Mouse (Mus musculus) forebrain, embryonic 10.5 days (tissue): ENCODE results near the gene Bcat2. TPM values are rescaled to one million over a fixed set of nuclear protein-coding genes. Genes with fewer than 3 reads are reported as not detected.
A peak's percentile ranks its signal among the peaks of the same experiment; 100 is the strongest.

Source experiments
- DNase-seq: peaks from one replicate; pipeline ENCODE4 v3.0.0-alpha.2; 2017; ENCODE audit warnings: low spot score; ENCODE audit errors: extremely low spot score
- H3K27ac ChIP-seq: fragments of 300-500 bp; sonication (generic); 2 replicates; pipeline ENCODE4 v1.5.1; 2016; ENCODE audit warnings: mild to moderate bottlenecking
- H3K27me3 ChIP-seq: fragments of 300-500 bp; sonication (generic); 2 replicates; pipeline ENCODE4 v1.6.1; 2016; ENCODE audit warnings: mild to moderate bottlenecking; ENCODE audit not compliant: poor library complexity, severe bottlenecking
- H3K36me3 ChIP-seq: fragments of 300-500 bp; sonication (generic); replicated peaks from 2 replicates; pipeline ENCODE4 v1.6.1; 2016; ENCODE audit warnings: mild to moderate bottlenecking, moderate library complexity
- H3K4me1 ChIP-seq: fragments of 300-500 bp; sonication (generic); 2 replicates; pipeline ENCODE4 v1.6.1; 2016
- H3K4me3 ChIP-seq: fragments of 300-500 bp; sonication (generic); 2 replicates; pipeline ENCODE4 v1.5.1; 2016; ENCODE audit warnings: mild to moderate bottlenecking, moderate library complexity
- H3K9me3 ChIP-seq: fragments of 300-500 bp; sonication (generic); 2 replicates; pipeline ENCODE4 v1.6.1; 2016; ENCODE audit warnings: mild to moderate bottlenecking, moderate library complexity
- WGBS: fragments of 180-500 bp; shearing (Covaris S2); methylation state at CpG from one replicate; pipeline ENCODE4 v1.1.7; 2016; 5-methylcytosine and 5-hydroxymethylcytosine counted together
- polyA plus RNA-seq: library from polyadenylated mRNA; unstranded; fragments of >200 nt; fragmentation: Nextera tagmentation; extraction: Ambion mirVana; gene quantifications from 2 replicates; pipeline ENCODE4 v1.2.1, GENCODE M21; 2016

The Bcat2 gene
- polyA plus RNA-seq, 1 experiment from 2014 or later: 39.1 TPM

- DNase-seq: no peak
- peaks cover 48% of the 10 kb centered on the region for H3K4me1 ChIP-seq
- H3K27ac ChIP-seq: no peak overlapping the region
These were observed 2.0 kb downstream of the Bcat2 start for GRCm38 (mm10) chr7:45571966-45572365.

GRCm38 (mm10) chr7:45573954-45574353 is 4.0 kb downstream of the Bcat2 start:
- DNase-seq: no peak
- 90% methylated on average over 8 of the region's 8 CpGs for WGBS

More at GRCm38 (mm10) chr7:45571966-45572365, 2.0 kb downstream of the Bcat2 start:
- Histone ChIP-seq H3K36me3 (peaks cover 19% of the 10 kb centered on the region), H3K4me3 (no peak overlapping the region; the same call in 1 of the 2 replicates), H3K27me3 (no peaks in the 10 kb centered on the region), H3K9me3 (no peaks in the 10 kb centered on the region)
- WGBS: 62% methylated on average over 1 of the region's 1 CpGs

GRCm38 (mm10) chr7:45574472-45575379 is 4.8 kb downstream of the Bcat2 start:
- no peak for DNase-seq
- Histone ChIP-seq H3K27me3 (no peaks in the 10 kb centered on the region), H3K4me1 (peaks cover 25% of the 10 kb centered on the region), H3K4me3 (no peak overlapping the region), H3K36me3 (peaks cover 40% of the 10 kb centered on the region), H3K9me3 (no peaks in the 10 kb centered on the region), H3K27ac (no peak overlapping the region)
- 89% methylated on average over 15 of the region's 15 CpGs for WGBS

More at GRCm38 (mm10) chr7:45573954-45574353, 4.0 kb downstream of the Bcat2 start:
- no peak overlapping the region for H3K4me3 ChIP-seq
- no peaks in the 10 kb centered on the region for H3K9me3 ChIP-seq
- no peaks in the 10 kb centered on the region for H3K27me3 ChIP-seq
- no peak overlapping the region for H3K27ac ChIP-seq
- H3K36me3 ChIP-seq: peaks cover 37% of the 10 kb centered on the region
- H3K4me1 ChIP-seq: peaks cover 29% of the 10 kb centered on the region

- Histone ChIP-seq H3K9me3 (no peaks in the 10 kb centered on the region), H3K36me3 (peaks cover 38% of the 10 kb centered on the region), H3K4me3 (no peak overlapping the region), H3K27me3 (no peaks in the 10 kb centered on the region), H3K27ac (no peak overlapping the region), H3K4me1 (peaks cover 12% of the 10 kb centered on the region)
- no peak for DNase-seq
- WGBS: 90% methylated on average over 6 of the region's 6 CpGs
These were observed 16.0 kb downstream of the Bcat2 start for GRCm38 (mm10) chr7:45585923-45586322.

- peaks cover 12% of the 10 kb centered on the region for H3K4me1 ChIP-seq
- no peaks in the 10 kb centered on the region for H3K9me3 ChIP-seq
- H3K27me3 ChIP-seq: no peaks in the 10 kb centered on the region
- WGBS: 95% methylated on average over 23 of the region's 23 CpGs
- no peak overlapping the region for H3K27ac ChIP-seq
- H3K4me3 ChIP-seq: no peak overlapping the region
- H3K36me3 ChIP-seq: peaks cover 36% of the 10 kb centered on the region
- no peak for DNase-seq
These were observed 18.0 kb downstream of the Bcat2 start for GRCm38 (mm10) chr7:45587631-45588592.

GRCm38 (mm10) chr7:45589173-45589572 is 19.2 kb downstream of the Bcat2 start:
- Histone ChIP-seq H3K4me1 (peaks cover 12% of the 10 kb centered on the region), H3K27me3 (no peaks in the 10 kb centered on the region), H3K36me3 (peaks cover 32% of the 10 kb centered on the region), H3K27ac (peak overlapping the region; percentile 63), H3K9me3 (no peaks in the 10 kb centered on the region), H3K4me3 (peak overlapping the region; percentile 48)
- WGBS: 8% methylated on average over 19 of the region's 19 CpGs
- DNase-seq: peak; percentile 89

GRCm38 (mm10) chr7:45589898-45590297 is 19.9 kb downstream of the Bcat2 start:
- Histone ChIP-seq H3K4me3 (peak overlapping the region; percentile 48; the same call in 1 of the 2 replicates), H3K27ac (peak overlapping the region; percentile 63; the same call in 1 of the 2 replicates)

GRCm38 (mm10) chr7:45590874-45591273 is 20.9 kb downstream of the Bcat2 start:
- DNase-seq: no peak
- H3K27me3 ChIP-seq: no peaks in the 10 kb centered on the region
- no peak overlapping the region for H3K27ac ChIP-seq
- H3K4me1 ChIP-seq: peaks cover 12% of the 10 kb centered on the region
- 70% methylated on average over 3 of the region's 3 CpGs for WGBS
- H3K9me3 ChIP-seq: no peaks in the 10 kb centered on the region
- H3K36me3 ChIP-seq: peaks cover 15% of the 10 kb centered on the region
- no peak overlapping the region for H3K4me3 ChIP-seq

More at GRCm38 (mm10) chr7:45589898-45590297, 19.9 kb downstream of the Bcat2 start:
- Histone ChIP-seq H3K27me3 (no peaks in the 10 kb centered on the region), H3K9me3 (no peaks in the 10 kb centered on the region), H3K36me3 (peaks cover 24% of the 10 kb centered on the region), H3K4me1 (peaks cover 12% of the 10 kb centered on the region)
- DNase-seq: no peak
- 98% methylated on average over 5 of the region's 5 CpGs for WGBS

GRCm38 (mm10) chr7:45591880-45592279 is 21.9 kb downstream of the Bcat2 start:
- Histone ChIP-seq H3K9me3 (no peaks in the 10 kb centered on the region), H3K27ac (no peak overlapping the region), H3K36me3 (peaks cover 10% of the 10 kb centered on the region; the same call in 1 of the 2 replicates), H3K27me3 (no peaks in the 10 kb centered on the region), H3K4me3 (no peak overlapping the region), H3K4me1 (peaks cover 12% of the 10 kb centered on the region)
- WGBS: 88% methylated on average over 7 of the region's 7 CpGs
- no peak for DNase-seq

- H3K4me1 ChIP-seq: peaks cover 12% of the 10 kb centered on the region
- no peaks in the 10 kb centered on the region for H3K27me3 ChIP-seq
- H3K27ac ChIP-seq: no peak overlapping the region
- peak; percentile 61 for DNase-seq
- no peaks in the 10 kb centered on the region for H3K9me3 ChIP-seq
- H3K4me3 ChIP-seq: no peak overlapping the region
- 29% methylated on average over 10 of the region's 10 CpGs for WGBS
- H3K36me3 ChIP-seq: no peaks in the 10 kb centered on the region
These were observed 23.3 kb downstream of the Bcat2 start for GRCm38 (mm10) chr7:45593118-45593815.

GRCm38 (mm10) chr7:45595176-45595575 is 25.2 kb downstream of the Bcat2 start:
- Histone ChIP-seq H3K4me1 (peaks cover 8% of the 10 kb centered on the region; the same call in 1 of the 2 replicates), H3K4me3 (no peak overlapping the region), H3K36me3 (no peaks in the 10 kb centered on the region), H3K27ac (no peak overlapping the region), H3K27me3 (no peaks in the 10 kb centered on the region), H3K9me3 (no peaks in the 10 kb centered on the region)
- no peak for DNase-seq
- WGBS: 84% methylated on average over 4 of the region's 4 CpGs

GRCm38 (mm10) chr7:45596107-45596506 is 26.2 kb downstream of the Bcat2 start:
- Histone ChIP-seq H3K27ac (no peak overlapping the region), H3K36me3 (no peaks in the 10 kb centered on the region), H3K4me1 (peaks cover 8% of the 10 kb centered on the region; the same call in 1 of the 2 replicates), H3K4me3 (no peak overlapping the region), H3K9me3 (no peaks in the 10 kb centered on the region), H3K27me3 (no peaks in the 10 kb centered on the region)
- WGBS: 92% methylated on average over 1 of the region's 1 CpGs
- DNase-seq: no peak
